Mouse (Mus musculus) MEL (cell line): ENCODE data around the gene Scamp1.

Experiments used
- CTCF ChIP-seq, 3 experiments: IDR thresholded peaks in 2 of 3; conservative IDR thresholded peaks in 1 of 3; 2 replicates each; pipeline ENCODE4 v1.5.1; 2011 to 2012; ENCODE audit warnings: low read length in 3 of 3, low read depth in 2 of 3, mild to moderate bottlenecking in 2 of 3, improper control_type of control experiment in 1 of 3, inconsistent platforms in 1 of 3, mixed read lengths in 1 of 3, moderate library complexity in 1 of 3; ENCODE audit not compliant: control insufficient read depth in 1 of 3, insufficient read depth in 1 of 3, poor library complexity in 1 of 3, severe bottlenecking in 1 of 3
- E2F4 ChIP-seq: IDR thresholded peaks from 2 replicates; pipeline ENCODE4 v1.6.1; 2011; ENCODE audit warnings: low read depth, low read length, improper control_type of control experiment, borderline replicate concordance
- ETS1 ChIP-seq: IDR thresholded peaks from 2 replicates; pipeline ENCODE4 v1.6.1; 2012; ENCODE audit warnings: low read depth, mild to moderate bottlenecking, inconsistent platforms, low read length, improper control_type of control experiment, moderate library complexity
- GATA1 ChIP-seq: IDR thresholded peaks from 2 replicates; pipeline ENCODE4 v1.6.1; 2011; ENCODE audit warnings: low read depth, low read length, improper control_type of control experiment
- MAFK ChIP-seq: IDR thresholded peaks from 2 replicates; pipeline ENCODE4 v1.6.1; 2011; ENCODE audit warnings: low read depth, mild to moderate bottlenecking, low read length, improper control_type of control experiment, borderline replicate concordance
- MEF2A ChIP-seq: IDR thresholded peaks from 2 replicates; pipeline ENCODE4 v1.6.1; 2014; ENCODE audit warnings: low read depth, mild to moderate bottlenecking, inconsistent platforms, low read length, improper control_type of control experiment; ENCODE audit not compliant: poor library complexity, insufficient replicate concordance, severe bottlenecking; ENCODE audit errors: extremely low read depth
- NRF1 ChIP-seq: IDR thresholded peaks from 2 replicates; pipeline ENCODE4 v1.6.1; 2014; ENCODE audit warnings: low read depth, mild to moderate bottlenecking, inconsistent platforms, low read length, improper control_type of control experiment, moderate library complexity; ENCODE audit not compliant: poor library complexity, insufficient read depth, severe bottlenecking
- POLR2A ChIP-seq, 2 experiments: IDR thresholded peaks; 2 replicates each; pipeline ENCODE4 v1.6.1; 2011 to 2012; ENCODE audit warnings: low read length in 2 of 2, mild to moderate bottlenecking in 2 of 2, control low read depth in 1 of 2, improper control_type of control experiment in 1 of 2, low read depth in 1 of 2, moderate library complexity in 1 of 2; ENCODE audit not compliant: control insufficient read depth in 1 of 2, insufficient read depth in 1 of 2, poor library complexity in 1 of 2
- SIN3A ChIP-seq: IDR thresholded peaks from 2 replicates; pipeline ENCODE4 v1.6.1; 2012; ENCODE audit warnings: low read length, improper control_type of control experiment, inconsistent platforms
- TBP ChIP-seq: IDR thresholded peaks from 2 replicates; pipeline ENCODE4 v1.8.0; 2011; ENCODE audit warnings: low read depth, low read length, improper control_type of control experiment
- TCF12 ChIP-seq: IDR thresholded peaks from 2 replicates; pipeline ENCODE4 v1.6.1; 2014; ENCODE audit warnings: low read depth, mild to moderate bottlenecking, inconsistent platforms, low read length, improper control_type of control experiment, moderate library complexity
- USF1 ChIP-seq: IDR thresholded peaks from 2 replicates; pipeline ENCODE4 v1.6.1; 2014; ENCODE audit warnings: low read depth, mild to moderate bottlenecking, inconsistent platforms, low read length, improper control_type of control experiment, moderate library complexity
- USF2 ChIP-seq, 2 experiments: IDR thresholded peaks; 2 replicates each; pipeline ENCODE4 v1.6.1; 2011 to 2012; ENCODE audit warnings: improper control_type of control experiment in 2 of 2, low read length in 2 of 2, borderline replicate concordance in 1 of 2, inconsistent platforms in 1 of 2, low read depth in 1 of 2, mild to moderate bottlenecking in 1 of 2; ENCODE audit not compliant: insufficient read depth in 1 of 2
- ZNF384 ChIP-seq: IDR thresholded peaks from 2 replicates; pipeline ENCODE4 v1.6.1; 2012; ENCODE audit warnings: low read depth, mild to moderate bottlenecking, inconsistent platforms, low read length, improper control_type of control experiment

DNA sequence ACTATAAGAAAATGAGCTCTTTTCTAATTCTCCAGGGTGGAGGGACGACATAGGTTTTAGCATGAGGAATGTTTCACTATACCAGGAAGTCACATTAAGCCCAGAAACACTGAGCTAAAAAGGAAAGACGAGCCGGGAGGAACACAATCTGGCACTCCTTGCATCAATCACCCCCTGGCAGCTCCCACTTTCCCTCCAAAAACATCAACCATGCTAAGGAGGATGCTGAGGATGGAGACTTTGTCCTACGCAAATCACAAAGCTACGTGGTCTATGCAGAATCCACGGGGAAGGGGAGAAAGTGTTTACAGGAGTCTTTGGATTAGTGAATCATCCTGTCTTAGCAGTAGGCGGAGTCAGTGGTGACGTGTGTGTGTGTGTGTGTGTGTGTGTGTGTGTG, 85.8 kb downstream of the Scamp1 start:
- TF ChIP-seq GATA1 (no peak), E2F4 (no peak), MEF2A (no peak), POLR2A (IDR thresholded peaks at IDR 0.05; ENCODE audit: control insufficient read depth in 1 of 2, insufficient read depth in 1 of 2, low read depth in 1 of 2, low read length in 2 of 2, poor library complexity in 1 of 2) (no peak), CTCF (IDR thresholded peaks at IDR 0.05 in 2 of 3, conservative IDR thresholded peaks at IDR 0.05 in 1 of 3; ENCODE audit: control insufficient read depth in 1 of 3, insufficient read depth in 1 of 3, low read depth in 2 of 3, low read length in 3 of 3, poor library complexity in 1 of 3, severe bottlenecking in 1 of 3) (no peak), TBP (no peak), TCF12 (no peak), NRF1 (no peak), USF1 (no peak), ZNF384 (no peak), ETS1 (no peak), SIN3A (no peak), USF2 (IDR thresholded peaks at IDR 0.05; ENCODE audit: borderline replicate concordance in 1 of 2, insufficient read depth in 1 of 2, low read depth in 1 of 2, low read length in 2 of 2) (no peak), MAFK (no peak)
